Mouse (Mus musculus) adrenal gland, adult 18-20 months (tissue): ENCODE results near the gene Commd1. TPM values are rescaled to one million over a fixed set of nuclear protein-coding genes. Genes with fewer than 3 reads are reported as not detected.

Experiments used
- DNase-seq, 2 experiments: peaks; one replicate each; pipeline ENCODE4 v3.0.0; 2021 to 2022; ENCODE audit warnings: low spot score in 2 of 2
- total RNA-seq, 2 experiments: library from RNA; stranded (reverse); gene quantifications; 1 replicate in 1 of 2; 2 replicates in 1 of 2; pipeline ENCODE4 v1.2.3; 2021

Gene Commd1
- total RNA-seq, 2 experiments from 2014 or later = 93.8 to 103 TPM

GRCm38 (mm10) chr11:22861315-22861714, 120.9 kb downstream of the Commd1 start:
- DNase-seq = no peak

- DNase-seq = peak in 1 of 2 experiments; percentile 54
These were observed 121.6 kb downstream of the Commd1 start, which contains the start of gene B3gnt2 for GRCm38 (mm10) chr11:22860335-22861227. B3gnt2 (minus strand) TSS chr11:22860961.

GRCm38 (mm10) chr11:22859633-22860334, 122.4 kb downstream of the Commd1 start:
- peak; percentile 91 to 93 for DNase-seq

- DNase-seq = no peak
These were observed 122.9 kb downstream of the Commd1 start for GRCm38 (mm10) chr11:22859301-22859632.

DNA sequence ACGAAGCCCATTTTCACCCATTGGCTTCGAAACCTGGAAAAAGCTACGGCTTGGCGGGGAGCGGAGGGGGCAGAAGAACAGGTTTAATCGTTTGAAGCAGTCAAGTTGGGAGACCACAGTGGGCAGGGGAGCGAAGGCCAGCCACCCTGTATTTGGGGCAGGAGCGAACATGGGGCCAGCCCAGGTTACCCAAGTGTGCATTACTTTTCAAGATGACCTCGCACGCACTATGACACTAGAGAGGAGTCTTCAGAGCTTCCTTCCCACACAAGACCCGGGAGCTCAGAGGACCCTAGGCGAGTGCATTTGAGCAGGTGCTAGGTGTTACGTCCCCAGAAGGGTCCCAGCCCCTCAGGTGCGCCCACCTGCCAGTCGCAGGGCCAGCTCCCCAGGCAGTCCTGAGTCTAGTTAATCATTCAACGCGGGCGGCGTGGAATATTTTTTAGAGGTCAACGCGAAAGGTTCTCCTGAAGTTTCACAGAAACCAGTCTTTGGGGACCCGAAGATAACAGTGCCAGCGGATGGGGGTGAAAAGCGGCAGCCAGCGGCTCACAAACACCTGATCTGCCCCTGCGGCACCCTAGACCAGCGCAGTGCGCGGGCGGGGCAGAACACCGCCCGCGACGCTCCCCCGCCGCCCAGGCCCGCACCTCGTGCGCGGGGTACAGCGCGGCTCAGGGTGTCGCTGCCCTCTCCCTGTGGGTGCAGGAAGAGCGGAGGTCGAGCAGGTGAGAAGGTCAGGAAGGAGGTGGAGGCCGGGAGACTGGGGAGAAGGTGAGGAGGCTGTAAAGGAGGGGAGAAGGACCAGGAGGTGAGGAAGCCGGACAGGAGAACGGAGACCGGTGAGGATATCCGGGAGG, 123.5 kb downstream of the Commd1 start:
- peak in 1 of 2 experiments; percentile 46 for DNase-seq

GRCm38 (mm10) chr11:22857705-22858440, 124.3 kb downstream of the Commd1 start:
- DNase-seq = no peak

GRCm38 (mm10) chr11:22857106-22857704, 125.0 kb downstream of the Commd1 start:
- DNase-seq = no peak

- no peak for DNase-seq
These were observed 125.7 kb downstream of the Commd1 start for GRCm38 (mm10) chr11:22856371-22856965.

DNA sequence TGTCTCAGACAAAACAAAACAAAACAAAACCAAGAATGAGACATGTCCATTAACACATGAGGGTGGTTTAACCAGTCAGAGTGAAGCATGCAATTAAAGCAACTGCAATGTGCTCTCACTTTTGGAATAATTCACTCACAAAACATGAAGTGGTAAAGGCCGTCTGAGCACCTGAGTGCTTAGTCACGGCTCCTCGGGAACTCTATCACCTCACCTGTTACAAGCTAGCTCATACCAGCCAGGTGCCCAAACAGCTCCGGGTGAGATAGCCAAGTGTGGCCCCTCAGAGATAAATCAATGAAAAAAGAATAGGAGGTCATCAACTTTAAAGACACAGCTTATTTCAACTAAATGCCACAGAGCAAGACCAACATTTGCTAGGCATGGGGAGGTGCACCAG, 127.6 kb downstream of the Commd1 start:
- no peak for DNase-seq

DNA sequence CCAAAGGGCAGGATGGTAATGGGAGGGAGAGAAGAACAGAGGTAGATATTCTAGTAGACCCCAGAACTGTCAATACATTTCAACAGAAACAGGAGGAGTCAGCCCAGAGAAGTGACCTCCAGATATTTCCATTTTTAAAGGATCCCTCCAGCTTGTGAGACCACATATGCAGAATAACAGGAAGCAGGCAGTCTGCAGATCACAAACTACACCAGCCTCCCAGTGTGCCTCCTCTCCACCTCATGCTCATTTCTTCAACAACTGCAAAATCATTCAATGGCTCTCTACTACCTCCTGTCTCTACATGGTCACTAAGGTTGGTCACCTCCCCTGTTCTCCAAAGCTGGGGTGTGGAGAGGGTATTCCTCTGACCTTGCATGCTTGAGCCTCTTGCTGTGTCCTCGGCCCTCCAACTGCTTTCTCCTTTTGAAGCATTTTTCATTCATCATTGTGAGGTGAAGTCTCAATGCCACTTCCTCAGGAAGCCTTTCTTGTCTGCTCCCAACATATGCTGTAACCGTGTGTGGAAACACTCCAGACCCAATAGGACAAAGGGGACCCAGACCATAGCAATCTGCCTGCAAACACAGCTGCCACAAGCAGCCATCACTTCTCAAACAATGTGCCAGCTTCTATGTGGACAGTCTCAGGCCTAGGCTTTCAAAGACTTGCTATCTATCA, 128.6 kb downstream of the Commd1 start:
- no peak for DNase-seq

DNA sequence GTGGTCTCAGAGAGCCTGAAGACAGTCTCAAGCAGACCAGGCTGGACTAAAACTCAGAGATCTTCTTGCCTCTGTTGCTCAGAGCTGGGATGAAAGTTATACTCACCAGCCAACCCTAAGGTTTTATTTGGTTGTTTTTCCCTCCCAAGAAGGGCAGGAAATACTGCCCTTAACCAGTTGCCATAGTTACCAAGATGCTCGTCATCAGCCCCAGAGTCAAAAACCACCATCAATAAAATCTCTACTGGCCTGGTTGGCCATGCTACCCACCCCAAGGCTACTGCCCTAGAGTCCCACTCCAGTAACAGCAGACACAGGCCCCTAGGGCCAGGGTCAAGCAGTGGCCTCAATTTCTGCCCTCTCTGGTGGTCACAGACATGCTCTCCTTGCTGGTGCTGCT, 129.7 kb downstream of the Commd1 start:
- DNase-seq = no peak

DNA sequence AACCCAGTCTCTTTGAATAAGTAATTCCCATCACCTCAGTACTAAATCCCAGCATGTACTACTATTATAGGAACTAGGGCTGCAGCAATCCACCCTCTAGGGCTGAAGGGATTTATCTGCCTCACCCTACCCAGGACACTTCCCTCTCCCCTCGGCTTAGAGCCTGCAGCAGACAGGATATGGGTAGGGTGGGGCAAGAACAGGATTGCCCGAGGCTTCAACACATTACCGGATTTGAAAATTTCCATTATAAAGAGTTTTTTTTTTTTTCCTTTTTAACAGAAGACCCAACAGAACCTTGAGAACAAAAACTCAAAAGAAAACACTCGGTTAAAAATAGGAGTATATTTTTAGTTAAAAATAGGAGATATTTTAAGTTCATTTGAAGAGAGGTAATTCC, 130.8 kb downstream of the Commd1 start:
- DNase-seq = no peak

DNA sequence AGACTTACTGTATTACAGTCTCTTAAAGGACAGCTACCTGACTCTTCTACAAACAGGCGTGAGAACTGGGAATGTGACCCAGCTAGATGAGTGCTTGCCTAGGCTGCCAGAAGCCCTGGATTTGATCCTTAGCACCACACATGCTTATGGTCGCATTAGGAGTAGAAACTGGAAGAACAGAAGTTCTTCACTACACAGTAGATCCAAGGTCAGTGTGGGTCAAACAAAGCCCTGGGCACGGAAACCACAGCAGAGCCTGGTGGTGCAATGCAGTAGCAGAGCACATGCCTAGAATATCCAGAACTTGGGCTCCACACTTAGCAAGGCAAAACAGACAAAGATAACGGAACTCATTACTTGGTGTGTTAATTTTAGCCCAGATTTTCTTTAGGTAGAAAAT, 132.1 kb downstream of the Commd1 start:
- no peak for DNase-seq

- DNase-seq = no peak
These were observed 133.5 kb downstream of the Commd1 start for GRCm38 (mm10) chr11:22848649-22849195.

DNA sequence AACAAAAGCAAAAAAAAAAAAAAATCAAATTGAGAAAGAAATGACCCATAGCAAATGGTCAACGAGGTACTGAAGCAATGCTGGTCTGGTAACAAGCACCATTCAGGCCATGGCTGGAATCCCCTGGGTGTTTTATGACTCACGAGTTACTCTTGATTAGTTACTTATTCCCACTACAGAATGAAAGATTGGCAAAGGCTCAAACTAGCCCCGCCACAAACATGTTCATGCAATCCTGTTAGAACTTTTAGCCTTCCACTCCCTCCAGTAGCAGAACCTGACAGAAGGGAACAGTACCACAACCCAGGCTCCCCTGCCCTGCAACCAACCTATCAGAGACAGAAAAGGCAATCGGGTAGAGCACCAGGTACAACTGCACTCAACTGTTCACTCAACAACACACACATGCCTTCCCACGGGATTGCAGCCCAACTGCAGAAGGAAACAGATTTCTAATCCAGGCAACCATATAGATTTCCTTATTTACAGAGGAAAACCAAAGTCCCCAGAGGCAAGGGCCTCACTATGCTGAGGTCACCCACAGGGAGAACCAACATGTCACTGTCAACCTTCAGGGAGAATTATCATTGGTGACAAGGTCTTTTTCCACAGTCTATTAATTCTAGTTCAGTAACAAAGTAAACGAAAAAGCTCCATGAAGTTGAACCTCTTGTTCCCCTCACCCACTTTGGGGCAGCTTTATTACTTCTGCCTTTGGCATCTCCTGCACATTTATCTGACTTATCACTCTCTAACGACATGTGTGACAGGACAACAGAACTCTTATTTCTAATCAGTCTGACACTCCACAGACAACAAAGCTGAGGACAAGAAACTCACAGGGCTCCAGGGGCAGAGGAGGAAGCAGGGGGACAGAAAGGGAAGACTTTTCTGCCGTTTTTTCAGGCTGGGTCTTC, 134.2 kb downstream of the Commd1 start:
- DNase-seq = no peak

DNA sequence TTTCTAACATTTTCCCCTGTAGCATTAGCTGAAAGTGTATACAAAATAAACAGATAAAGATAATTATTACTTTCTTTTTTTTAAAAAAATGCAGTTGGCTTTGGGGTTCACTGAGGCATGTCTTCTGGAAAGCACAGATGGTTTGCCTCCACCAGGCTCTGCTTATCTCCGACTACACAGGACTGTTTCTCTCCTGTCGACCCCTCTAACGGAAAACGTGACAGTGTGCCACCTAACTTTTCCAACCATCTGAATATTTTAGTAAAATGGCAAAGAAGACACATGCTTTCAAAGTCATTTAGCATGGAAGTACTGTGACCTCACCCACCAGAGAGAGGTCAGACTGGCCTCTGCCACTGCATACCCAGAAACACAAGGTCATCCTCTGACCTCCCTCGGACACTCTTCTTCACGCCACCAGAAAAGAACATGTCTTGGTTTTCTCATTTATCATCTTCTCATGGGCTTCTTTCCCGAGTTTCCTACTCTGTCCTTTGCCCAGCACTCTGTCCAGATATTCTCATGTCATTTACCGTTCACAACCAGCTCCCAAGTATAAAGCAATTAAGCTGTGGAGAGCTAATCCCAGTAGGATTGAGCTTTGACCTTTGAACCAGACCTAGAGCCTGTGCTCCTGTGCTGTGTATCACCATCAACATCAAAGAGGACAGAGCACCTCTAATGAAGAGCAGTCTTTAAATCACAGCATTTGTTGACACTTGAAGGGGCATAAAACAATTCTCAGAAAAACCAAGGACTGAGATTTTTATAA, 135.0 kb downstream of the Commd1 start:
- DNase-seq = no peak
